Mouse (Mus musculus) urinary bladder, adult 2 months (tissue): ENCODE data around the gene Ireb2. TPM values are rescaled to one million over a fixed set of nuclear protein-coding genes. Genes with fewer than 3 reads are reported as not detected.
"Not testable (repeated sequence)": the region's sequence is repeated elsewhere in the genome, so short reads cannot be mapped to it uniquely, and the experiment has no call there.

ENCODE experiments used
- DNase-seq: peaks from one replicate; pipeline ENCODE4 v3.0.0; 2022; ENCODE audit warnings: low spot score
- polyA plus RNA-seq: library from polyadenylated mRNA; depleted of rRNA; stranded (reverse); fragments of >200 nt; gene quantifications from 2 replicates; pipeline ENCODE4 v1.2.3, GENCODE M21; 2012; rRNA removed

Gene Ireb2
- polyA plus RNA-seq, 1 experiment, result 21.8 TPM

DNA sequence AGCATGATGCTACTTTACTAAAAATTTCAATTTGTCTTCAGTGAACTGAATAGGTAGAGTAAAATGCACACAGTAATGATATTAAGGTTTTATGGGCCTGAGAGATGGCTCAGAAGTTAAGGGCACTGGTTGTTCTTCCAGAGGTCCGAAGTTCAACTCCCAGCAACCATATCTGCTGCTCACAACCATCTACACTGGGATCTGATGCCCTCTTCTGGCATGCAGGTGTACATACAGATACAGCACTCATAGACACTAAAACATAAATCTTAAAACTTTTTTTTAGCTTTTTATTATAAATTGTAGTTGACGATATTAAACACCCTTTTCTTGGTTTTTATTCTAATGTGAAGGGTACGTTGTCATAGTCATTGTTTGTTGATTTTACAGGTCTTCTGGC, 33.5 kb downstream of the Ireb2 start:
- no peak for DNase-seq

- DNase-seq, result no peak
Observed at GRCm38 (mm10) chr9:54909446-54909845, 45.9 kb downstream of the Ireb2 start.

GRCm38 (mm10) chr9:54915576-54915975, 52.0 kb downstream of the Ireb2 start:
- DNase-seq, result no peak

DNA sequence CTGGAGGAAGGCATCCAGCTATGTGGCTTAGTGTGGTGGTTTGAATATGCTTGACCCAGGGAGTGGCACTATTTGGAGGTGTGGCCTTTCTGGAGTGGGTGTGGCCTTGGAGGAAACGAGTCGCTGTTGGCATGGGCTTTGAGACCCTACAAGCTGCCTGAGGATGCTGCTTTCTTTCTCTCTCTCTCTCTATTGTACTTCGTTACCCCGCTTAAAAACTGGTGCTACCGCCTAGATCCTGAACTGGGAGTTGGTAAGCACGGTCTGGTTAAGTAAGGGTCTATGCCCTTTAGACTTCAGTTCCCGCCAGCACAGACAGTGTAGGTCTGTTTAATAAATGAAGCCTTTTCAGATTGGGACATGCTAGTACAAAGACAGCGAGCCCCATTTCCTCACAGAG, 52.8 kb downstream of the Ireb2 start:
- DNase-seq, result no peak

- peak; percentile 34 for DNase-seq
Observed at GRCm38 (mm10) chr9:54917010-54917677, 53.6 kb downstream of the Ireb2 start, which contains the start of gene Hykk. Gene Hykk (plus strand): TSS chr9:54917283.

GRCm38 (mm10) chr9:54918191-54918590, 54.6 kb downstream of the Ireb2 start:
- DNase-seq, result no peak

DNA sequence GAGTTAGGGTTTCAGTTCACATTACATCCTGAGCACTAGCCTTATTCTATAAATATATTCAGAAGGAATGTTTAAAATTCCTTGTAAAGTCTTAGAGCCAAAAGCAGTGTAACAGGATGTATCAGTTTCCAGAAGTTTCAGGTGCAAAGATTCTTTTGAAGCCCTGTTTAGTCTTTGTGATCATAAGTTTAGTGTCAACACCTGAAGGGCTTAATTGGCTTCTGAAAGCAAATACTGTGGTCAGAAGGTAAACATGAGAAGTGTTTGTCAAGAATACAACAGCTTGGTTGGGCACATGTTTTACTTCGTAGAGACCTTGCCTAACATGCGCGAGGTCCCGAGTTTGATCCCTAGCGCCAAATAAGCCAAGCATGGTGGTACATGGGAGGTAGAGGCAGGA, 55.2 kb downstream of the Ireb2 start:
- DNase-seq, result no peak

DNA sequence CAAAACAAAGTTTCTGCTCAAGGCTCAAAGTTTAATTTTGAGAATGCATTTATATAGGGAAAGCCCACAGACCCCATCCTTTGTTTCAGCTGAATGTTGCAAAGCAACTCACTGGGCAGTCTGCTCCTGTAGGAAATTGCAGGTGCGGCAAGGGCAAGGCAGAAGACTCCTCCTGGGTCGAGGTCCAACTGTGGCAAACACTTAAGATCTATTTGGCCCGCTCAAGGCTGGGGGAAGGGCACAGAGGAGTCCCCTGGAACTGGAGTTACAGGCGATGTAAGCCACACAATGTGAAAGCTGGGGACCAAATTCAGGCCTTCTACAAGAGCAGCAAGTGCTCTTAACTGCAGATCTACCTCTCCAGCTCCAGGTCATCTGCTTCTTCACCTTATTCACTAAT, 56.4 kb downstream of the Ireb2 start:
- no peak for DNase-seq

DNA sequence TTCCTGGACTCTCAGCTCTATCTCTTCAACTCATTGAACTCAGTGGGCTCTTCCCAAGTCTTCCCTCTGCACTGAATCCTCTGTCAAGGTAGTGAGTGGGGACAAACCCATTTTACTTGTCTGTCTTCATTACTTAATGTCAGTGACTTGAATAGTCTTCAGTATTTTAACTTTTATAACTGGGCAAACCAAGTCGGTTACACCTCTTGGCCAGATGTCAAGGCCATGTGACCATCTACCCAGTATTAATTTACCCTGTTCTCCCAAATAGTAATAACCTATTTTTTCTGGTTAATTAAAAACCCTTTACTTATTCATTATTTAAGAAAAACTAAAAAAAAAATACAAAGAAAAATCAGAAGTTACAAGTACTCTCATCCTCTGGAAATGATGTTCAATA, 67.2 kb downstream of the Ireb2 start:
- no peak for DNase-seq

GRCm38 (mm10) chr9:54931765-54932164, 68.2 kb downstream of the Ireb2 start:
- DNase-seq, result no peak

GRCm38 (mm10) chr9:54932379-54932778, 68.8 kb downstream of the Ireb2 start:
- no peak for DNase-seq

DNA sequence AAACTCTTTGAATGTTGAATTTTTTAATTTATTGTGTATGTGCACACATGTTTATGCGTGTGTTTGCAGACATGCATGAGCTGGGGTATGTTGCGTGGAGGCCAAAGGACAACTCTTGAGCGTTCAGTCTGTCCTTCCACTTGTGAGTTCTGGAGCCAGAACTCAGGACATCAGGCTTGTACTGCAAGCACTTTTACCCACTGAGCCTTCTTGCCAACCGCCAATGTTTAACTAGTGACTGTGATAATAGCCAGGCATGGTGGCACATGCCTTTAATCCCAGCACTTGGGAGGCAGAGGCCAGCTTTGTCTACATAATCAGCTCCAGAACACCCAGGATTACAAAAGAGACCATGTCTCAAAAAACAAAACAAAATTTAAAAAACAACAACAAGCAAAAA, 78.5 kb downstream of the Ireb2 start:
- DNase-seq, result no peak

DNA sequence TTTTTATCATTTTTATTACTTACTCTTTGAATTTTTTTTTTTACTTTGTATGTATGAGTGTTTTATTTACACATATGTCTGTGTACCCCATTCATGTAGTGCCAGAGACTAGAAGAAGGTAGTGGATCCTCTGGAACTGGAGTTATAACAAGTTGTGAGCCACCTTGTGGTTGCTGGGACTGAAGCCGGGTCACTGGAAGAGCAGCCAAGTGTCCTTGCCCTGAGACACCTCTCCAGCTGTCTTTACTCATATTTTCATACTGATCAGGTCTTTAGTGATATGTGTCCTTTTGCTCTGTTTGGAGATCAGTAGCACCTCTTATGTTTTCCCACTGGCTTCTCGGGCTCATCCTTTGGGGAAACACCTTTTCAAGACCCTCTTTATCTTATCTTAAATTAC, 80.9 kb downstream of the Ireb2 start:
- DNase-seq, result no peak

DNA sequence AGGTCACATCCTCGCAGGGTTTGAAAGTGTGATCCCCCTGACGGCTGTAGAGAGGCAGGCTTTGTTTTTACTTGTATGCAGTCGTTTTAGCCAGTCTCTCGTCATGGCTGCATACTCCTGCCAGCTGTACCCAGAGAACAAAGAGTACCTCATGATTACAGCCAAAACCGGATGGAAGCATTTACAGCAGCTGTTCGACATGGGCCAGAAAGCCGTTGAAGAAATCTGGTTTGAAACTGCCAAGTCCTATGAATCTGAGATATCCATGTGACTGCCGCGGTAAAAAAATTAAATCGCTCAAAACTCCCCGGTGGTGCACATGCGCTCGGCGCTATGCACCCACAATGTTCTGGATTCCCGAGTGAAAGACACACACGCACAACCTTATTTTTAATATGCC, 82.7 kb downstream of the Ireb2 start:
- DNase-seq, result no peak

- DNase-seq, result no peak
Observed at GRCm38 (mm10) chr9:54949465-54949864, 85.9 kb downstream of the Ireb2 start.

DNA sequence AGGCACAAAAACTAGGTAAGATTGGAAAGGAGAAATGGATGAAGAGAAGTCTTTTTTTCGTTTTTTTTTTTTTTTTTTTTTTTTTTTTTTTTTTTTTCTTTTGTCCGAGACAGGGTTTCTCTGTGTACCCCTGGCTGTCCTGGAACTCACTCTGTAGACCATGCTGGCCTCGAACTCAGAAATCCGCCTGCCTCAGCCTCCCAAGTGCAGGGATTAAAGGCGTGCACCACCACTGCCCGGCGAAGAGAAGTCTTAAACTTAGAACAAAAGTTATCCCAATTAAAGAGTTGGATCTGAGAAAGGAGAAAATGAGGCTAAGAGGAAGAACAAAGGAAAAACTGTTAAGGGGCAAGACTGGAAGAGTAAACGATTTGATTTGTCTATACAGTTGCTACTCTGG, 86.6 kb downstream of the Ireb2 start:
- not testable (repeated sequence) for DNase-seq

DNA sequence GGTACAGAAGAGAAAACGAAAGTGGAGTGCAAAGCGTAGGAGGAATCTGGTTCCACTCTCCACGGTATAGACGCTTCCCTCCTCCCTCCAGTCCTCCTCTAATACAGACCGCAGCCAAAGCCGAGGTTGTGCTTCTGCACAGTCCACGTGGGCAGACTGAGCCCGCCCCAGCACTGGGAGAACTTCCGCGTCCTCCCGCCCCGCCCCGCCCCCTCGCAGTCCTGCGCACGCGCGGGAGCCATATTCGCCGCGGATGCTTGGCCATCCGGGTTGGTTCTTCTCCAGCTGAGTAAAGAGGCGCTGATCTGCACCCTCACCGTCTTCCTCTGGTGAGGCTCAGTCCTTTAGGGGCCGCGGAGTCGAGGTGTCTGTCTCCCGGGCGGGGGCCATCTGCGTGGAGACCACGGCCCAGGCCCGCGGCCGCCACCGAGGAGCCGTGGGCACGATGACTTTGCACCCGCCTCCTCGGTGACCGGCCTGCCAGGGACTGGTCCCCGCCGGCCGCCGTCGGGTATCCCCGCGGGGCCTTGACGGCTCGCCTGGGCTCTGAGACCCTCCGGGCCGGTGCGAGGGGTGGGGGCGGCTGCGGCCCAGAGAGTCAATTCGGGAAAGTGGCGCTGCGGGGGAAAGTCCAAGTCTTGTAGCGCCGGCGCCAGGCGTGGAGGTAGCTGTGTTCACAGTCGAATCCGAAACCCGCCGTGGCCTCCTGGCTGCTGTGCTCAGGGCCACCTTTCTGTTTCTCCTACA, 87.2 kb downstream of the Ireb2 start, which contains the start of the genes Psma4 and AY074887:
TSS of gene Psma4 (plus strand) at position 216 of the 747 bp plus-strand sequence.
TSS of gene AY074887 (minus strand) at position 424 of the 747 bp plus-strand sequence.
- DNase-seq, result peak; percentile 86

GRCm38 (mm10) chr9:54961059-54961458, 97.5 kb downstream of the Ireb2 start:
- no peak for DNase-seq

Other genes starting within 250 kb of the Ireb2 start
- gene Acsbg1, start 201.9 kb upstream of the Ireb2 start, polyA plus RNA-seq, result 10.7 and 13.7 TPM in 2 replicates
- 18.5 and 19.1 TPM in 2 replicates for gene Dnaja4, start 164.9 kb upstream of the Ireb2 start, polyA plus RNA-seq
- 98.1 and 141 TPM in 2 replicates for gene Wdr61, start 129.3 kb upstream of the Ireb2 start, polyA plus RNA-seq
- 0.08 and 0.15 TPM in 2 replicates for gene Crabp1, start 99.0 kb upstream of the Ireb2 start, polyA plus RNA-seq
- gene Hykk, start 53.5 kb downstream of the Ireb2 start, polyA plus RNA-seq, result 1.3 and 3.0 TPM in 2 replicates
- gene Psma4, start 87.0 kb downstream of the Ireb2 start, polyA plus RNA-seq, result 142 and 158 TPM in 2 replicates
- 0.16 and 0.28 TPM in 2 replicates for gene AY074887, start 87.2 kb downstream of the Ireb2 start, polyA plus RNA-seq
- gene Chrna5, start 117.1 kb downstream of the Ireb2 start, polyA plus RNA-seq, result 0.03 and 0.10 TPM in 2 replicates
- gene Chrna3, start 162.8 kb downstream of the Ireb2 start, polyA plus RNA-seq, result 0.23 and 0.37 TPM in 2 replicates
- gene Chrnb4, start 185.0 kb downstream of the Ireb2 start, polyA plus RNA-seq, result 0.23 and 0.29 TPM in 2 replicates